Mouse (Mus musculus) kidney, postnatal 36 days (tissue): ENCODE results near the gene Gm14435.
"Not testable (repeated sequence)": the region's sequence is repeated elsewhere in the genome, so short reads cannot be mapped to it uniquely, and the experiment has no call there.

Source experiments
- DNase-seq, 2 experiments: peaks; one replicate each; pipeline ENCODE4 v3.0.0; 2021 to 2022; ENCODE audit warnings: mixed read lengths in 2 of 2

The Gm14435 gene

GRCm38 (mm10) chr2:176423294-176423693, at the start of gene Gm14435:
Gene Gm14435, plus strand, starts transcription at chr2:176423594.
- not testable (repeated sequence) for DNase-seq
